Mouse (Mus musculus) forebrain, embryonic 10.5 days (tissue): ENCODE results near the gene Pon1. TPM values are rescaled to one million over a fixed set of nuclear protein-coding genes. Genes with fewer than 3 reads are reported as not detected.

Source experiments
- DNase-seq: peaks from one replicate; pipeline ENCODE4 v3.0.0-alpha.2; 2017; ENCODE audit warnings: low spot score; ENCODE audit errors: extremely low spot score
- H3K27ac ChIP-seq: fragments of 300-500 bp; sonication (generic); 2 replicates; pipeline ENCODE4 v1.5.1; 2016; ENCODE audit warnings: mild to moderate bottlenecking
- H3K27me3 ChIP-seq: fragments of 300-500 bp; sonication (generic); 2 replicates; pipeline ENCODE4 v1.6.1; 2016; ENCODE audit warnings: mild to moderate bottlenecking; ENCODE audit not compliant: poor library complexity, severe bottlenecking
- H3K36me3 ChIP-seq: fragments of 300-500 bp; sonication (generic); replicated peaks from 2 replicates; pipeline ENCODE4 v1.6.1; 2016; ENCODE audit warnings: mild to moderate bottlenecking, moderate library complexity
- H3K4me1 ChIP-seq: fragments of 300-500 bp; sonication (generic); 2 replicates; pipeline ENCODE4 v1.6.1; 2016
- H3K4me3 ChIP-seq: fragments of 300-500 bp; sonication (generic); 2 replicates; pipeline ENCODE4 v1.5.1; 2016; ENCODE audit warnings: mild to moderate bottlenecking, moderate library complexity
- H3K9me3 ChIP-seq: fragments of 300-500 bp; sonication (generic); 2 replicates; pipeline ENCODE4 v1.6.1; 2016; ENCODE audit warnings: mild to moderate bottlenecking, moderate library complexity
- WGBS: fragments of 180-500 bp; shearing (Covaris S2); methylation state at CpG from one replicate; pipeline ENCODE4 v1.1.7; 2016; 5-methylcytosine and 5-hydroxymethylcytosine counted together
- polyA plus RNA-seq: library from polyadenylated mRNA; unstranded; fragments of >200 nt; fragmentation: Nextera tagmentation; extraction: Ambion mirVana; gene quantifications from 2 replicates; pipeline ENCODE4 v1.2.1, GENCODE M21; 2016

Gene Pon1
- polyA plus RNA-seq, 1 experiment from 2014 or later: 0.21 TPM

- Histone ChIP-seq H3K4me1 (peaks cover 9% of the 10 kb centered on the region), H3K4me3 (no peak overlapping the region), H3K9me3 (no peaks in the 10 kb centered on the region), H3K36me3 (peaks cover 3% of the 10 kb centered on the region; the same call in 1 of the 2 replicates), H3K27me3 (no peaks in the 10 kb centered on the region), H3K27ac (no peak overlapping the region)
- 83% methylated on average over 4 of the region's 4 CpGs for WGBS
- no peak for DNase-seq
Measured at GRCm38 (mm10) chr6:5151171-5151570, 42.6 kb downstream of the Pon1 start.

- no peak for DNase-seq
- Histone ChIP-seq H3K36me3 (no peaks in the 10 kb centered on the region; the same call in 1 of the 2 replicates), H3K27ac (no peak overlapping the region), H3K4me3 (no peak overlapping the region), H3K9me3 (no peaks in the 10 kb centered on the region), H3K27me3 (no peaks in the 10 kb centered on the region), H3K4me1 (peaks cover 9% of the 10 kb centered on the region)
- WGBS: 79% methylated on average over 2 of the region's 2 CpGs
Measured at GRCm38 (mm10) chr6:5149941-5150340, 43.8 kb downstream of the Pon1 start.

- H3K4me1 ChIP-seq: peaks cover 9% of the 10 kb centered on the region
- H3K27ac ChIP-seq: no peak overlapping the region
- no peaks in the 10 kb centered on the region for H3K27me3 ChIP-seq
- WGBS: 88% methylated on average over 13 of the region's 13 CpGs
- no peak overlapping the region for H3K4me3 ChIP-seq
- H3K36me3 ChIP-seq: no peaks in the 10 kb centered on the region; the same call in 1 of the 2 replicates
- no peak for DNase-seq
- no peaks in the 10 kb centered on the region for H3K9me3 ChIP-seq
Measured at GRCm38 (mm10) chr6:5147488-5148142, 46.1 kb downstream of the Pon1 start.

- no peak for DNase-seq
- Histone ChIP-seq H3K4me1 (no peaks in the 10 kb centered on the region), H3K27ac (no peak overlapping the region), H3K36me3 (peaks cover 9% of the 10 kb centered on the region), H3K4me3 (no peak overlapping the region), H3K27me3 (no peaks in the 10 kb centered on the region), H3K9me3 (no peaks in the 10 kb centered on the region)
- WGBS: 92% methylated on average over 9 of the region's 9 CpGs
Measured at GRCm38 (mm10) chr6:5139666-5140065, 54.1 kb downstream of the Pon1 start.

- Histone ChIP-seq H3K4me1 (no peaks in the 10 kb centered on the region), H3K27me3 (no peaks in the 10 kb centered on the region), H3K9me3 (no peaks in the 10 kb centered on the region), H3K4me3 (no peak overlapping the region), H3K27ac (no peak overlapping the region), H3K36me3 (peaks cover 13% of the 10 kb centered on the region)
- no peak for DNase-seq
- 91% methylated on average over 12 of the region's 12 CpGs for WGBS
Measured at GRCm38 (mm10) chr6:5138875-5139631, 54.7 kb downstream of the Pon1 start.

GRCm38 (mm10) chr6:5136046-5136445 lies 57.7 kb downstream of the Pon1 start:
- H3K4me1 ChIP-seq: no peaks in the 10 kb centered on the region
- H3K9me3 ChIP-seq: no peaks in the 10 kb centered on the region
- H3K4me3 ChIP-seq: no peak overlapping the region
- H3K36me3 ChIP-seq: peaks cover 13% of the 10 kb centered on the region
- H3K27ac ChIP-seq: no peak overlapping the region
- no peaks in the 10 kb centered on the region for H3K27me3 ChIP-seq
- no peak for DNase-seq
- WGBS: 85% methylated on average over 6 of the region's 6 CpGs

GRCm38 (mm10) chr6:5134986-5135385 lies 58.8 kb downstream of the Pon1 start:
- DNase-seq: no peak
- no peak overlapping the region for H3K4me3 ChIP-seq
- H3K9me3 ChIP-seq: no peaks in the 10 kb centered on the region
- H3K4me1 ChIP-seq: no peaks in the 10 kb centered on the region
- WGBS: 91% methylated on average over 6 of the region's 6 CpGs
- no peaks in the 10 kb centered on the region for H3K27me3 ChIP-seq
- peaks cover 13% of the 10 kb centered on the region for H3K36me3 ChIP-seq
- H3K27ac ChIP-seq: no peak overlapping the region

- H3K9me3 ChIP-seq: no peaks in the 10 kb centered on the region
- no peaks in the 10 kb centered on the region for H3K4me1 ChIP-seq
Measured at GRCm38 (mm10) chr6:5129364-5130093, 64.2 kb downstream of the Pon1 start.

GRCm38 (mm10) chr6:5120229-5120628 lies 73.5 kb downstream of the Pon1 start:
- no peak for DNase-seq
- 76% methylated on average over 3 of the region's 3 CpGs for WGBS

More at GRCm38 (mm10) chr6:5129364-5130093, 64.2 kb downstream of the Pon1 start:
- H3K27ac ChIP-seq: no peak overlapping the region
- no peaks in the 10 kb centered on the region for H3K27me3 ChIP-seq
- peaks cover 2% of the 10 kb centered on the region; the same call in 1 of the 2 replicates for H3K36me3 ChIP-seq
- no peak for DNase-seq
- H3K4me3 ChIP-seq: no peak overlapping the region
- 87% methylated on average over 14 of the region's 14 CpGs for WGBS

GRCm38 (mm10) chr6:5119181-5119910 lies 74.4 kb downstream of the Pon1 start:
- DNase-seq: no peak
- 92% methylated on average over 15 of the region's 15 CpGs for WGBS
- Histone ChIP-seq H3K36me3 (peaks cover 33% of the 10 kb centered on the region), H3K4me3 (no peak overlapping the region), H3K27ac (no peak overlapping the region), H3K9me3 (no peaks in the 10 kb centered on the region), H3K27me3 (no peaks in the 10 kb centered on the region), H3K4me1 (no peaks in the 10 kb centered on the region)

More at GRCm38 (mm10) chr6:5120229-5120628, 73.5 kb downstream of the Pon1 start:
- no peak overlapping the region for H3K27ac ChIP-seq
- H3K27me3 ChIP-seq: no peaks in the 10 kb centered on the region
- H3K36me3 ChIP-seq: peaks cover 26% of the 10 kb centered on the region
- H3K4me1 ChIP-seq: no peaks in the 10 kb centered on the region
- no peaks in the 10 kb centered on the region for H3K9me3 ChIP-seq
- H3K4me3 ChIP-seq: no peak overlapping the region
